Mouse (Mus musculus) CD4-positive, CD25-positive, alpha-beta regulatory T cell, adult 9 weeks (primary cell): Measurements from ENCODE around the gene Klb. TPM values are rescaled to one million over a fixed set of nuclear protein-coding genes. Genes with fewer than 3 reads are reported as not detected.

Experiments
- polyA plus RNA-seq: library from polyadenylated mRNA; unstranded; fragments of 100-300 nt; shearing (Covaris generic); gene quantifications from one replicate; pipeline ENCODE4 v1.2.1, GENCODE M21; 2017

Gene Klb
- polyA plus RNA-seq = not detected

DNA sequence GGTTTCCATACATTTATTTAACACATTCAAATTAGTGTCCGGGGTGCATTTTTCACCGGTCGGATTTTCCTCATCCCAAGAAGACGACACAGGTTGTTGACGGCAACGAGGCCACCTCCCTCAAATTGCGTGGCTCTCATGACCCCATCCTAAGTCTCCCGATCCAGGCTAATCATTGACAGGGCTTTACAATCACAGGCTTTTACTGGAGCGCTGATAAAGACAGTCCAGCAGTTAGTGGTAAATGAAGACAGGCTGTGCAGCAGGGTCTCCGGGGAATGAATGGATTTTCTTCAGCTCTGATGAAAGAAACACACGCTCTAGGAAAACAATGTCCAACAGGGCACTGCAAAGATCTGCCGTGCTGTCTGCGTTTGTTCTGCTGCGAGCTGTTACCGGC is at the start of gene Klb:
Gene Klb (plus strand): TSS at position 147 of the 400 bp plus-strand sequence.

DNA sequence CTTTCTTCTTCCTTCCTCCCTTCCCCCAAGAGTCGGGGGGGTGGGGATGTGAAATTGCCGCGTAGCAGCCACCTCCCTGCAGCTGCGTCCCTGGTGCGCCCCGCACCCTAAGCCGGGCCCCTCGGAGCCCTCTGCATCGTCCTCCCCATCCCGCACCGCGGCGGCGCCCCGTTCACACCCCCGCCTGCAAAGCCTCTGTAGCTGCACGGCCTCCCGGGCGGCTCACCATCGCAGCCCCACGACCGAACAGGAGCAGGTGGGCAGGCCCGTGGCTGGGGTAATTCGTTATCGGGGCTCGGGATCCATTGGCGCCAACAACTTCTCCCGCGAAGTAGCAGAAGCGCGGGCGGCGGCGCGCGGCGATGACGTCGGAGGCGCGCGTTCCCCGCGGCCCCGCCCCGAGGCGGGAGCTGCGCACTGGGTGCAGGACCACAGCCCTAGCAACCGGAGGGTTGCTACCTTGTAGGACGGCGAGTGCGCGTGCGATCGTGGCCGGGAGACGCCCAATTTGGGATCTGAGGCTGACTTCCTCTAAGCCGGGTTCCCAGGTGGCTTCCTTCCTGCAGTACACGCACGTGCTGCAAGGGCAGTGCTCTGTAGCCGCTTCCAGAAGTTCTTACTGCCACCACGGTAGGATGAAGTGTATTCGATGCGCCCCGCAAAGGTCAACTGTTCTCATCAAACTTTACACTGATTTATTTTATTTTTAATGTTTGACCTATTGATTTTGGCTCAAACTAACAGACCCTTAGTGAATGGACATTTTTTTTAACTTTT is 12.6 kb upstream of the Klb start, which contains the start of gene Rfc1:
Gene Rfc1 (minus strand): TSS at position 373 of the 777 bp plus-strand sequence.

DNA sequence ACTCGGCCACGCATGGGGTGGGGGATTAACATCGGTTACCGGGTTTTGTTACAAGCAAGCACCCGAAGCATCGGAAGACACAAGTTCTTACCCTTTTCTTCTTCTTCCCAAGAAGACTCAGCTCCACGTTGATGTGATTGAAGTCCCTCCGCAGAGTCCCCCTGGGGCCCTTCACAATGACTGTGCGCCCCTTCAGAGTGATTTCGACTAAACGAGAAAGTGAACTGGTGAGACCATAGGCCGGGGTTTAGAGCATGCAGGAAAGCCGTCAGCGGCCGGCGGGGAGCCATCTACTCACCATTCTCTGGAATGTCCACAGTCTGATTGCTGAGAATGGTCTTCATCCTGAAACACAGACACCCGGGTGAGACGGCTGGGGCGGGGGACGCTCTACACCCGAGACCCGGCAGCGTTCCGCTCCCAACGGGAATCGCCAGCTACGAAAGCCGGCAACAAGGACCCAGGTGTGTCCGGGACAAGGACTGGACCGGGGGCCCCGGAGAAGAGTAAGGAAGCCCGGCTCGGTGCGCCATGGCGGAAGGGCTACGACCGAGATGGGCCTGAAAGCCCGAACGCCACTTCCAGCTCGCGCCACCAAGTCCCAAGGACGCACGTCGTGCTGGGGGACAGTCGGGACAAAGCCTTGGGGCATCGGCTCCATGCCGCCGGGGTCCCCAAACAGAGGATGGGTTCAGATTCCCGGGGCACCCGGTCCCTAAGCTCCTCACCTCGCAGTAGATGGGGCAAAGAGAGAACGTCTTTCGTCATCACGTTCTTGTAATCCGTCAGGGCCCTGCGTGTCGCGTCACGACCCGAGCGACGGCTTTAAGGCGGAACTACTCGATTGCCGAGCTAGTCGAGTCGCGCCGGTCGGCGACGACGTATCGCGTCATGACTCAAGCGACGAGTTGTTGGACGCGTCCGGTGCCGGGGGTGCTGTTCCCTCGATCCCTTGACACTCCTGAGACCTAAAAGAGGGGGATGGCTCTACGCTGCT is 42.8 kb downstream of the Klb start, which contains the start of the genes Rpl9 and Lias:
Gene Rpl9 (minus strand): TSS at position 797 of the 997 bp plus-strand sequence.
Gene Lias (plus strand): TSS at position 850 of the 997 bp plus-strand sequence.

Other genes with a start within 250 kb of the Klb start
- gene Klhl5, start 240.8 kb upstream of the Klb start, polyA plus RNA-seq = 3.7 TPM
- gene Wdr19, start 148.6 kb upstream of the Klb start, polyA plus RNA-seq = 7.1 TPM
- gene Rfc1, start 12.6 kb upstream of the Klb start, polyA plus RNA-seq = 71.8 TPM
- 1,382 TPM for gene Rpl9, start 43.1 kb downstream of the Klb start, polyA plus RNA-seq
- 59.2 TPM for gene Lias, start 43.2 kb downstream of the Klb start, polyA plus RNA-seq
- 49.8 TPM for gene Ugdh, start 87.6 kb downstream of the Klb start, polyA plus RNA-seq
- gene Gm43552, start 144.5 kb downstream of the Klb start, polyA plus RNA-seq = 5.3 TPM
- 196 TPM for gene Smim14, start 188.9 kb downstream of the Klb start, polyA plus RNA-seq
- gene Ube2k, start 188.9 kb downstream of the Klb start, polyA plus RNA-seq = 113 TPM